Mouse (Mus musculus) lung, postnatal 0 days (tissue): Measurements from ENCODE around the gene Kcnj10. TPM values are rescaled to one million over a fixed set of nuclear protein-coding genes. Genes with fewer than 3 reads are reported as not detected.
A peak's percentile ranks its signal among the peaks of the same experiment; 100 is the strongest.

Experiments
- ATAC-seq: fragments of 200-750 bp; cut with Nextera tagmentation; 2 replicates; pipeline ENCODE4 v1.8.0; 2017; ENCODE audit warnings: moderate library complexity
- DNase-seq: peaks from one replicate; pipeline ENCODE4 v3.0.0-alpha.2; 2016; ENCODE audit warnings: low spot score
- H3K27ac ChIP-seq: fragments of 300-500 bp; sonication (generic); 2 replicates; pipeline ENCODE4 v1.5.1; 2014; ENCODE audit warnings: antibody characterized with exemption, mild to moderate bottlenecking, low read length, mixed read lengths
- H3K27me3 ChIP-seq: fragments of 300-500 bp; sonication (generic); replicated peaks from 2 replicates; pipeline ENCODE4 v1.6.1; 2014; ENCODE audit warnings: low read length, mixed read lengths; ENCODE audit not compliant: insufficient read depth
- H3K36me3 ChIP-seq: fragments of 300-500 bp; sonication (generic); 2 replicates; pipeline ENCODE4 v1.6.1; 2014; ENCODE audit warnings: low read length, mixed read lengths; ENCODE audit not compliant: insufficient read depth
- H3K4me1 ChIP-seq: fragments of 300-500 bp; sonication (generic); 2 replicates; pipeline ENCODE4 v1.6.1; 2014; ENCODE audit warnings: antibody characterized with exemption, low read depth, low read length, mixed read lengths; ENCODE audit not compliant: insufficient read depth
- H3K4me2 ChIP-seq: fragments of 300-500 bp; sonication (generic); replicated peaks from 2 replicates; pipeline ENCODE4 v1.6.1; 2014; ENCODE audit warnings: low read depth, mild to moderate bottlenecking, low read length, moderate library complexity, mixed read lengths
- H3K4me3 ChIP-seq: fragments of 300-500 bp; sonication (generic); 2 replicates; pipeline ENCODE4 v1.5.1; 2014; ENCODE audit warnings: low read depth, low read length
- H3K9ac ChIP-seq: fragments of 300-500 bp; sonication (generic); replicated peaks from 2 replicates; pipeline ENCODE4 v1.6.1; 2014; ENCODE audit warnings: low read depth, mild to moderate bottlenecking
- H3K9me3 ChIP-seq: fragments of 300-500 bp; sonication (generic); 2 replicates; pipeline ENCODE4 v1.6.1; 2016; ENCODE audit warnings: low read length, mixed read lengths
- CTCF ChIP-seq: IDR thresholded peaks from 2 replicates; pipeline ENCODE4 v1.5.1; 2016; ENCODE audit warnings: antibody characterized with exemption, mild to moderate bottlenecking
- EP300 ChIP-seq: IDR thresholded peaks from 2 replicates; pipeline ENCODE4 v1.6.1; 2016; ENCODE audit warnings: antibody characterized with exemption, mild to moderate bottlenecking, control low read depth
- WGBS: fragments of 180-500 bp; shearing (Covaris S2); extraction: QIAGEN DNeasy Blood & Tissue Kit; methylation state at CpG from one replicate; pipeline ENCODE4 v1.1.7; 2014; 5-methylcytosine and 5-hydroxymethylcytosine counted together
- polyA plus RNA-seq: library from polyadenylated mRNA; unstranded; fragments of >200 nt; fragmentation: Nextera tagmentation; extraction: Ambion mirVana; gene quantifications from 2 replicates; pipeline ENCODE4 v1.2.1, GENCODE M21; 2015

The Kcnj10 gene
- polyA plus RNA-seq, 1 experiment from 2014 or later = 0.04 TPM

DNA sequence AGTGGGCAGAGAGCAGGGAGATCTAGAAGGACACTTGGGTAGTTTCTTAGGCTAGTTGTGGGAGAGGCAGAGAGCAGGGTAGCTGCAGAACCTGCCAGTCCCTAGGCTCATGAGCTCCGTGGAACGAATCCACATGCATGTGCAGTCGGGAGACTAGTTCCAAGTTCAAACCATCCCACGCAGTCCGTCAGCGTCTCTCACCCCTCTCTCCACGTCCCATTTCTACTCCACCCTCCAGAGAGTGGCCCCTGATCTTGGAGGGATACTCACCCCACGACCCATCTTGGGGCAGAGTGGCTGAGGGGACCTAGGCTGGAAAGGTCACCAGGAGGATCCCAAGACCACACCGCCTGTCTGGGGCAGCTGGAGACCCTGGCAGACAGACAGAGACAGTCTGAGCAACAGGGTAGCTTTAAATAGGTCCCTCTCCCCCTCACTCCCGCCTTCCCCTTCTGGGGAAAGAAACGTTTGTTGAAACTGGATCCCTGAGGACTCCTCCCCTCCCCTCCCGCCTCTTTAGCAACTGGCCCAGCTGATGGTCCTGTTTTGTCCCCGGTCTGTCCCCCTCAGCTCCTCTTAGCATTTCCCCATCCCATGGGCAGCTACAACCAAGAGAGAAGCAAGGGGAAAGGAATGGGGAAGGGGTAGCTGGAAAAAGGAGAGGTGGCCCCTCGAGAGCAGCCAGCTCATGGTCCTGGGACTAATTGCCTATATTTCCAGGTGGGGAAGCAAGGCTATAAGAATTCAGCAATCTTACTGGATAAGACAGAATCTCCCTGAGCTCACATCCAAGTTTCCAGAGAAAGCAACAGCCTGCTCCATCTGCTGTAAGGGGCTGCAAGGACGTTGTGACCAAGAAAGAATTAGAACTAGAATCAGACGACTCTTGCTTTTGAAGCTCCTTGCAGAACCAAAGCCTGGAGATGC lies 43.1 kb upstream of the Kcnj10 start, which contains the start of gene Atp1a2:
Atp1a2 (minus strand) TSS at position 454 of the 927 bp plus-strand sequence.
- H3K27ac ChIP-seq = peak within 1 kb of the TSS; percentile 54
- TF ChIP-seq CTCF (no peak), EP300 (no peak)
- H3K9me3 ChIP-seq = no peaks in the 10 kb centered on the region
- no peak within 1 kb of the TSS for H3K9ac ChIP-seq
- WGBS = 9% methylated on average over 16 of the region's 16 CpGs
- no peaks in the 10 kb centered on the region for H3K27me3 ChIP-seq
- H3K4me1 ChIP-seq = peaks cover 4% of the 10 kb centered on the region; the same call in 1 of the 2 replicates
- H3K36me3 ChIP-seq = no peaks in the 10 kb centered on the region
- H3K4me2 ChIP-seq = peak within 1 kb of the TSS; percentile 43
- ATAC-seq (peak; percentile 71), DNase-seq (peak; percentile 89)
- H3K4me3 ChIP-seq = peak within 1 kb of the TSS; percentile 35

- Histone ChIP-seq H3K36me3 (no peaks in the 10 kb centered on the region), H3K27ac (no peak overlapping the region), H3K9ac (no peak overlapping the region), H3K4me3 (no peak overlapping the region), H3K4me2 (no peak overlapping the region), H3K9me3 (no peaks in the 10 kb centered on the region), H3K27me3 (no peaks in the 10 kb centered on the region), H3K4me1 (peaks cover 4% of the 10 kb centered on the region; the same call in 1 of the 2 replicates)
- 68% methylated on average over 7 of the region's 7 CpGs for WGBS
- ATAC-seq (no peak), DNase-seq (no peak)
- no peak for TF ChIP-seq CTCF
- TF ChIP-seq EP300 = no peak
These were observed 41.5 kb upstream of the Kcnj10 start for GRCm38 (mm10) chr1:172299528-172299927.

- Histone ChIP-seq H3K4me3 (no peak overlapping the region), H3K4me2 (no peak overlapping the region), H3K4me1 (peaks cover 4% of the 10 kb centered on the region; the same call in 1 of the 2 replicates), H3K9me3 (no peaks in the 10 kb centered on the region), H3K36me3 (no peaks in the 10 kb centered on the region), H3K9ac (no peak overlapping the region), H3K27ac (no peak overlapping the region), H3K27me3 (no peaks in the 10 kb centered on the region)
- TF ChIP-seq CTCF (peak; percentile 17), EP300 (no peak)
- WGBS = 67% methylated on average over 5 of the region's 5 CpGs
- no peak for ATAC-seq
- DNase-seq = no peak
These were observed 40.8 kb upstream of the Kcnj10 start for GRCm38 (mm10) chr1:172300247-172300646.

GRCm38 (mm10) chr1:172301180-172301579 lies 39.8 kb upstream of the Kcnj10 start:
- H3K4me3 ChIP-seq = no peak overlapping the region
- H3K9me3 ChIP-seq = no peaks in the 10 kb centered on the region
- H3K27ac ChIP-seq = no peak overlapping the region
- DNase-seq (no peak), ATAC-seq (no peak)
- peaks cover under 1% of the 10 kb centered on the region; the same call in 1 of the 2 replicates for H3K4me1 ChIP-seq
- 46% methylated on average over 12 of the region's 12 CpGs for WGBS
- TF ChIP-seq CTCF = no peak
- no peak overlapping the region for H3K9ac ChIP-seq
- no peaks in the 10 kb centered on the region for H3K27me3 ChIP-seq
- H3K4me2 ChIP-seq = no peak overlapping the region
- H3K36me3 ChIP-seq = no peaks in the 10 kb centered on the region

GRCm38 (mm10) chr1:172302311-172302710 lies 38.7 kb upstream of the Kcnj10 start:
- WGBS = 53% methylated on average over 3 of the region's 3 CpGs
- H3K27me3 ChIP-seq = no peaks in the 10 kb centered on the region
- TF ChIP-seq CTCF (no peak), EP300 (no peak)
- no peaks in the 10 kb centered on the region for H3K36me3 ChIP-seq
- H3K4me2 ChIP-seq = no peak overlapping the region
- no peak overlapping the region for H3K9ac ChIP-seq
- DNase-seq (no peak), ATAC-seq (no peak)
- H3K4me3 ChIP-seq = no peak overlapping the region
- no peaks in the 10 kb centered on the region for H3K9me3 ChIP-seq
- H3K4me1 ChIP-seq = no peaks in the 10 kb centered on the region
- H3K27ac ChIP-seq = no peak overlapping the region

DNA sequence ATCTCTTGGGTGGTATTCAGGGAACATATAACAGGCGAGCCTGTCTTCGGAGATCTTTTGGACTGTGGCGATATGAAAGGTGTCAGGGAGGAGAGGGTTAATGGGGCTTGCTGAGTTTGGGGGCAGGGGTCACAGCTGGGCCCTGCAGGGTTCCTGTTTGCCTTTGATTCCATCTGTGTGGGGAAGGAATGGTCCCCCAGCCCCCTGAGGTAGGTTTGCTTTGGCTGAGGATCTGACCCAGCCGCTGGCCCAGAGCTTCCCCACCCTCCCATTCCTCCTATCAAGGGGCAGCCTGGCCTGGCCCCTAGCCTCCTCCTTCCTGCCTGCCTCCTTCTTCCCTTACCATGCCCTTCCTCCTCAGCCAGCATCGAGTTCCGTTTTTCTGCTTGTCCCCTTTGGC lies 38.2 kb upstream of the Kcnj10 start:
- no peaks in the 10 kb centered on the region for H3K27me3 ChIP-seq
- 30% methylated on average over 6 of the region's 6 CpGs for WGBS
- H3K4me2 ChIP-seq = no peak overlapping the region
- H3K9ac ChIP-seq = no peak overlapping the region
- H3K27ac ChIP-seq = no peak overlapping the region
- DNase-seq (no peak), ATAC-seq (no peak)
- TF ChIP-seq EP300 = no peak
- no peak for TF ChIP-seq CTCF
- no peaks in the 10 kb centered on the region for H3K36me3 ChIP-seq
- H3K4me3 ChIP-seq = no peak overlapping the region
- H3K4me1 ChIP-seq = no peaks in the 10 kb centered on the region
- H3K9me3 ChIP-seq = no peaks in the 10 kb centered on the region
